Mouse (Mus musculus) adrenal gland (tissue): Measurements from ENCODE around the gene Zfp697.
"Not testable (repeated sequence)": the region's sequence is repeated elsewhere in the genome, so short reads cannot be mapped to it uniquely, and the experiment has no call there.

Source experiments
- intact Hi-C: fragments of 180-260 bp; cut with DNase I; formaldehyde crosslinking; loops from one replicate; pipeline ENCODE4 v1.15.1; 2025

The Zfp697 gene

DNA sequence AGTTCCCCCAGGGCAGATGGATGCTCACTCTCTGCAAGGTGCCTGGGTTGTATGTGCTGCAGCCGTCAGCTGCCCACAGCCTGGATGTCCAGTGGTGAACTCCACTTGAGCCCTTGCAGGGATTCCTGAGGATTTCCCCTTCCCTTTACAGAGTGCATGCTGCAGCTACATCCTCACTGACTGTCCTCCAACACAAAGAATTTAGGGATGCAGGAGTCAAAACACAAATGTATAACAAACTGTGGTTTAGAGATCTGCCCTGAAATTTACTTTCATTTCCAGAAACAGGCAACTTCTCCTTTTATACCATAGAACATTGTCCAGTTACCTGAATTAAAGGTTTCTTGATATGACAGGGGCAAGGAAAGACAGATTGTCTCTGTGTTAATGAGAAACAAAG, 234.5 kb downstream of the Zfp697 start:
- intact Hi-C loops, result not testable (repeated sequence)

DNA sequence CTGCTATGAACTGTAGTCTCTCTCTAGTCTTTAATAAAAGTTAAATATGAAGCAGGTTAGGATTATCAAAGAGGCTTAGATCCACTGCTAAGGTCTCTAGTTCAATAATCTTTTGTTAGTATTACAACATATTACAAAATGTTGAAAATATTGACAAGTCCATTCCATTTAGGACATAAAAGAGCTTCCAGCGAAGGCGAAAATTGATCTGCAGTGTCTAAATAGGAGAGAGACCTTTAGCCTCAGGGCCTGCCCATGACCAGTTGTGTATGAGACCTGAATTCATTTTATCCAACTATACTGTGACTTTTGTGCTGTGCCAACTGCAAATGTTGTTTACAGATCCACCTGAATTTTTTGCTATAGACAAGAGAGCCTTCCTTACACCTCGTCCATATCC, 247.4 kb downstream of the Zfp697 start:
- intact Hi-C loops, result no loop called here

DNA sequence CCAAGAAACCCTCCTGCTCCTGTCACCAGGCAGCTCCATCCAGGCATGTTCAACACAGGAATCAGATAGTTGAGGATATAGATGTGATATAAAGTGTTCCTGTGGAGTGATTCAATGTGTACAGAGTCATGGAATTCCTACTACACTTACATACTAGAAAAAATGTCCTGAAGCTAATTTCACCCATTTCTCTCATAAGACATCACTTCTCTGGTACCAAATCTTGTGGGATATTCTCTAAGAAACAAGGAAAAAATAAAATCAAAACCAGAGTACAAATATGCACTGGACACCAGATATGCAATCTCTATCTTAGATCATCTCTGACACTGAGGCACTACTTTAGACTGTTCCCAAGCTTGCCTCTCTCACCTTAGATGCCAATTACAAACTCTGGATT, 247.9 kb downstream of the Zfp697 start, which contains the start of gene Hsd3b5:
Gene Hsd3b5, minus strand, starts transcription at position 101 of the 400 bp plus-strand sequence.
- intact Hi-C loops, result no loop called here

DNA sequence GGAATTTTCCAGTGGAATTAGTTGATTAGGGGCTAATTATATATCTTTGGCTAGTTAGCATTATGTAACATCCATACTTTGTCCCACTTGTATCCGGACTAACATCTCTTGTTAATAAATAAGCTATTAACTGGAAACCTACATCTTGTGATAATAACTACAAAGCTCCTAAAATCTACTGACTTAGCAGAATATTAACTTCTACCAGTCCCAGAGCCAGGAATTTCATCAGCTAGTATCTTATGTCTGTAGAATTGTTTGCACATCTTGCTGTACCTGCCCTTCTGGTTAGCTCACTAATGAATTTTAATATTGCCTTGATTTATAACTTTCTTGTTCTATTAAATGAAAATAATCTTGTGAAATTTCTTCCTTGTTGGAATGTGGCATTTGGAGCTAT, 252.9 kb downstream of the Zfp697 start:
- intact Hi-C loops, result no loop called here

DNA sequence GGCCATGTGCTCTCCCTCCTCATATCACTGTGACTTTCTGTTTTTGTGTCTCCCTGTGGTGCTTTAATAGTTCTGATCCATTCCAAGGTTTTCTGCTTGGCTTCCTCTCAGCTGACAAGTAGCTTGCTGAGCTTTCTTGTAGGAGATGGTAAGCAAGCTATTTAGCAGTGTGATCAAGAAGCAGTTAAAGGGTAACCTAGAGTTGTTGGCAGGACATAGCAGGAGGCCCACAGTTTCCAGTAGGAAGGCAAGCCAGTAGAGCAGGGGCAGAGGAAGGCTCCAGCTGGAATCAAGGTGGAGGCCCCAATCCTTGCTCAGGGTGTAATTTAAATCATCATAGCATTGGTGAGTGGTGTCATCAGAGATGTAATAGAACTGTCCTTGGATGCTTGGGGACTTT, 298.5 kb downstream of the Zfp697 start:
- intact Hi-C loops, result no loop called here

DNA sequence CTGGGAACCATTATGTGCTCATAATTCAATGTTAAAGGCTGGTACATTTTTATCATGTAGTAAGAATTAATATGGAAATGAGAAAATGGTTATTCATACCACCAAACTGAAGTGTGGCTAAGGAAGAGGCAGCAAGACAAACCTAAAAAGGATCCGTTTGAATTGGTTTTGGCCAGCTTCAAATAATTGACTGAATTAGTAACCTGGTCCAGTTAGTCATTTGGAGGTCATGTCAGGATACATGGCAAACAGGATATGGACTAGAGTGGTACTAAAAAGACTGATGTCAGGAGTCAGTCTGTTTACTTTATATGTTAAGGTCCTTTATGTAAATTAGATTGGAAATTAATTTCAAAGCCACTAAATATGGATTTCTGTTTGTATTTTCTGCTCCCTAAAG, 300.1 kb downstream of the Zfp697 start:
- intact Hi-C loops, result no loop called here

DNA sequence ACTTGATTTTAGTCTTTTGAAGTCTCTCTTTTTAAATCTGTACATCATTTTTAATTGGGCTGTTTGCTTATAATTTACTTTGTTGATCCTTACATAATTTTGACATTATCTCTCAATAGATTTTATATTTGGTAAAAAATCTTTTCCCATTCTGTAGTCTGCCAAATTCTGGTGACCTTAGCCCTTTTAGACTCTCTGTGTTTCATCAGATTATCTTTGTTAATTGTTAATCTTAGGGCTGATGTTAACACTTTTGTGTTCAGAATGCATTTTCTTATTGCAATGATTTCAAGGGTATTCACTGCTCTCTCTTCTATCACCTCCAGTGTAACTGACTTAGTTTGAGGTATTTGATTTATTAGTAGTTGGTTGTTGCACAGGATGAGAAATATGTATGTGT, 338.5 kb downstream of the Zfp697 start:
- intact Hi-C loops, result no loop called here

DNA sequence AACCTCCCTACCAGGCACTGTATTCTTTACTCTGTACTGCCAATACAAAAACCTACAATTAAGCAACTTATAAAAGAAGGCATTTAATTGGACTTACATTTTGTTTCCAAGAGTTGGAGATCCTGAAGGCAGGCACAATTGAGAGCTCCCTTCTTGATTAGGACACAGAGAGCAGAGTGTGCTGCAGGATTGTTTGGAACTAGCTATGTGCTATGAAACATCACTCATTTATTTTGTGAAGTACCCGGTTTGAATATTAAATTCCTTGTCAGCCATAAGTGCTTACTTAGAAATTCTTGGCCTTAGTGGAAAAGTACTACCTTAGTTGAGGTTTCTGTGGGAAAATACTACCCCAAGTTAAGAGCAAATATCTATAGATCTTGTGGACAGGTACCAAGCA, 342.1 kb downstream of the Zfp697 start, which contains the start of gene Hsd3b2:
Gene Hsd3b2, minus strand, starts transcription at position 168 of the 400 bp plus-strand sequence.
- intact Hi-C loops, result loop anchor here (2.0 kb wide), 1 partner anchor 36 kb away; no protein-coding TSS in a partner anchor

DNA sequence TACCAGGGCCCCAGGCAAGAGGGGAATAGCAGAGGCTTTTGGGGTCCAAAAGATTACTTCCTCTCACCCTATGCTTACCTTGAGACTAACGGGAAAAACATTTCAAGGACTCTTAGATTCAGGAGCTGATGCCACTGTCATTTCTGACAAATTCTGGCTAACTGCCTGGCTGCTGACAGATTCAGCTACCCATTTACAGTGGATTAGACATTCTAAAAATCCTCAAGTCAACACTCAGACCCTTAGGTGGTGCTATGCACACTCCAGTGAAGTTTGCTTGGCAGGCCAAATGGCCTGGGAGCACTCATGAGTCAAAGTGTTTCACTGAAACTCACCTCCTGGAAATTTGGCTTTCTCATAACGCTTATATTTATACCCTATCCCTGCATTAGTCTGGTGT, 344.0 kb downstream of the Zfp697 start:
- intact Hi-C loops, result no loop called here

DNA sequence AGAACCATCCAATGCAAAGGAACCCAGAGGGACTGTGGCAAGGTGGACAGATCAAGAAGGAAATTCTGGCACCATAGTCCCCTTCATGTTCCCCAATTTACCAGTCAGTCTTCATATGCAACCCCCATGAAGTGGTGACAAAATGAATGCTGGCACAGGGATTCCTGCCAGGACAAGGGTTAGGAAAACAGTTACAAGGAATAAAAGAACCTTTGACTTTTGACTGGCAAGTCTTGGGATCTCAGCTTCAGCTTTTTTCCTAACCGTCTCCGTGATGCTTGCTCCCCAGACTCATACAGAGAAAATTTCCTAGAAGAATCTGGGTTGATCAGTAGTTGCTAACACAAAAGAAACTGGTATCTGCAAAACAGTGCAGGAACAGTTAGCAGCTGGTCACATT, 351.5 kb downstream of the Zfp697 start:
- intact Hi-C loops, result no loop called here

DNA sequence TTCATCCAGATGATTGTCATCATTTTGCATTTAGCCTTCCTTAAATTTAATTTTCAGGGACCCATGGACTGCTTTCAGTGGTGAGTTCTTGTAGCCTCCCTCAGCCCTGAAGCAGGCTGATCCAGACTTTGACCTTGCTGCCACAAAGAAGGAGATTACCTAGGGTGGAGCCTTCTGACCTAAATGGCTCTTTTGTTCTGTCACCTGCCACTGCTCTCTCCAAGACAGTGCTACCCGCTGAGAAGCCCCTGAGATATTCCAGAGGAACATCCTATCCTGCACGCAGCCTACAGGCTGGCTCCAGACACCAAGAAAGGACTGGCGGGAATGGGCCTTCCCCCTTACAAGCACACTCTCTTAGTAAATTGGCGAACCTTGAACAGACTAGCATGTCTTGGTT, 352.1 kb downstream of the Zfp697 start:
- intact Hi-C loops, result no loop called here

DNA sequence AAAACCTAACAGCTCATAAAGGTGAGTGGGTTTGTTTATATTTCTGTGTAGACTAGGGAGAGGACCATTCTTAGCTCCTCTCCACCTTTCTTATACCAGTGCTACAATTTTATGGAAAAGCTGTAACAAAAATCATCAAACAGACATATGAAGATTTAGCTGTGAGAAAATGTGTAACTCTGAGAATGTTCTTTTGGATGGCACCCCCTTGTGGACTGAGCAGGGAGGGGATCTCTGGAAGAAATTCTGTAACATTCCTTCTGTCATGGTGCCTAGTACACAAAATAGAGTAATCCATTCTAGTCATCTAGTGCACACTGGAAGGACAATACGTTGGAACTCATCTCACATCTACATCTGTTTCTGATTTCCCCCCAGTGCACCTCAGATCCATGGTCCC, 358.8 kb downstream of the Zfp697 start:
- intact Hi-C loops, result not testable (repeated sequence)

DNA sequence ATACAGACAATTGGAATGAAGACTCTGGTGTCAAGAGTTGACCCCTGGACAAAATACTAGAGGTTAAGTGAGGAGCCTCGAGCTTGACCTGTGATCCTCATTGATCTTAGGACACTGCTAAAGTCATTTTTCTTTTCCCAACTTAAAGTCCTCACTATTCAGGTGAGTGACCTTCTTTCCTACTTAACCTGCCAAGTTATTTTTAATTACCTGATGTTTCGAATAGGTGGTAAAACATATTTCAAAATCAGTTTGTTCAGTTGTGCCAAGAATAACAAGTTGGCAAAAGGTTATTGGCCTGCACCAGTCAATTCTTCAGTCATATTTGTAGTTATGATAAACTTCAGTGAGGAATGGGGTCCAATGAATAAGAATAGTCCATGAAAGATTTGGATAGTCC, 369.9 kb downstream of the Zfp697 start:
- intact Hi-C loops, result no loop called here

DNA sequence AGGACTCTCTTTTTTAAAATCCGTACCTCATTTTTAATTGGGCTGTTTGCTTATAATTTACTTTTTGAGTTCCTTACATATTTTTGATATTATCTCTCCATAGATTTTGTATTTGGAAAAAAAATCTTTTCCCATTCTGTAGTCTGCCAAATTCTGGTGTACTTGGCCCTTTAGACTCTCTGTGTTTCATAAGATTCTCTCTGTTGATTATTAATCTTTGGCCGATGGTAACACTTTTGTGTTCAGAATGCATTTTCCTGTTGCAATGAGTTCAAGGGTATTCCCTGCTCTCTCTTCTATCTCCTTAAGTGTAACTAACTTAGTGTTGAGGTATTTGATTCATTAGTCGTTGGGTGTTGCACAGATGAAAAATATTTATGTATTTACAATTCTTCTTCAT, 374.6 kb downstream of the Zfp697 start:
- intact Hi-C loops, result no loop called here

DNA sequence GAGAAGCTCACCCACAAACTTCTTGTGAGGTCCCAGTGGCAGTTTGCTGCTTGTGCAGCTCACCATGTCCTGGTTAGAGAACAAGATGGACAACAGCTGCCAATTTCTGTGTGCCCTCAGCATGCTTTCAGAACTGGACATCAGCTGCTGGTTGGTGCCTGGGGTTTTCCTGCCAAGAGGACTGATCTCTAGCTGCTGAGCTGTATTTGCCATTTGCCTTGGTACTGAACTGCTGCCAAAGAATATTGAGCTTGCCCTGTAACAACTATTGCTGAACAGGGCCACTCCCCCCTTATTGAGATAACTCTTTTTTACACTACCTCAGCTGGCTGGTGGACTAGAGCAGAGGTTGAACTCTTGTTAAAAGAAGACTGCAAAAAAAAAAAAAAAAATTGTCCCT, 381.9 kb downstream of the Zfp697 start:
- intact Hi-C loops, result no loop called here

DNA sequence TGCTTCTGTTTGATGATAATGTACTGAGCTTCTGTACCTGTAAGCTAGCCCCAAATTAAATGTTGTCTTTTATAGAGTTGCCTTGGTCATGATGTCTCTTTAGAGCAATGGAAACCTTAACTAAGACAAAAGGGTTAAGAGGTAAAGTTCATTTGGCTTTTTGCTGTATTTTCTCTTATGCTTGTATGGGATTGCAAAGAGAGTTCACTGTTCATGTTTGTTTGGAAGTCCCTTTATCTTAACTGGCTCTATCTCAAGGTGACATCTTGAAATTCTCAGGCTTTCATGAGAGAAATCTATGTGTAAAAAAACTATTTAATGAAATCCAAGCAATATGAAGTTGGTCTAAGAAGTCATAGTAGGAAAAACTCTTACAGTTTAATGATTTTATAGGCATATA, 398.7 kb downstream of the Zfp697 start:
- intact Hi-C loops, result no loop called here

DNA sequence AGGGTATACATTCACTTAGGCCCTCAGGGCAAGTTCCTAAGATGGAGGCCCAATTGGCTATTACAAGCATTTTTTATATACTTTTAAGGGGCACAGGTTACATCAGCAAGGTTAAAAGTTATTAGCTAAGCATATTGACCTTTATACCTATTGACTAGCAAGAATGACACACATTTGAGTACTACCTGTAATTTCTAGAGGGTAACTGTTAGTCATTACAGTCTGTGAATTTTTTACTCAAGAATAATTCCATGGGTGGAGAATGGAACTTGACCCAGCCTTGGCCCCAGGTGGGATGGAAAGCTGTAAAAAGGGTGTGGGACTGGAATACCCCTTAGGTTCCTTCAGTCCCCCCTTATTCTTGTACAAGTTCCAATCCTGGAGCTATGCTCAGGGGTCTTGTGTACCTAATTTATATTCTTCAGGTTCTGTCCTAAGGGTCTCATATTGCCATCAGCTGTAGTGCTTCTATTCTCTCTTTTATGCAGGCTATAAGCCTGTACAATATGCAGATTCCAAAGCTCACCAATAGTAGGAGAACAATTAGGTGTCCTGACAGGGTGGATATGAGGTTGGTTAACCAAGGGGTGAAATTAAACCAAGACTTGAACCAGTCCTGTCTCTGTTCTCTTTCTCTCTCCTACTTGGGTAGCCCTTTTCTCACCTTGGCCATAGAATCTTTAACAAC, 400.1 kb downstream of the Zfp697 start:
- intact Hi-C loops, result no loop called here

DNA sequence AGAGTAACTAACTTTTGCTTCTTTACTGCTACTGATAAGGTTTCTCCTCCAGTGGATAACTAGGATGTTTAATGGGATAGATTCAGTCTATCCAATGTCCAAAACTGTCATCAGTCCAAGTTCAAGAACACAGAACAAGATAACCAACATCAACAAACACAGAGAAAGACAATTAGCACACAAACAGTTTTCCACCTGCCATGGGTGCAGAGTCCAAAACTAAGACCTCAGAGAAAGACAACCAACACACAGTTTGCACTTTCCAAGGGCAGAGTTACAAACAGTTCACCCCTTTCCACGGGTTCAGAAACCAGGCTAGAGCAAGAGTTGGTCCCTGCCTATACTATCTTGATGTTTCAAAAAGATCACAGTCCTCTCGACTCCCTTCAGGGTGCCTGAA, 404.3 kb downstream of the Zfp697 start:
- intact Hi-C loops, result no loop called here
